ENCODE assay signal across 19 mouse cellular contexts in the genomic region with DNA sequence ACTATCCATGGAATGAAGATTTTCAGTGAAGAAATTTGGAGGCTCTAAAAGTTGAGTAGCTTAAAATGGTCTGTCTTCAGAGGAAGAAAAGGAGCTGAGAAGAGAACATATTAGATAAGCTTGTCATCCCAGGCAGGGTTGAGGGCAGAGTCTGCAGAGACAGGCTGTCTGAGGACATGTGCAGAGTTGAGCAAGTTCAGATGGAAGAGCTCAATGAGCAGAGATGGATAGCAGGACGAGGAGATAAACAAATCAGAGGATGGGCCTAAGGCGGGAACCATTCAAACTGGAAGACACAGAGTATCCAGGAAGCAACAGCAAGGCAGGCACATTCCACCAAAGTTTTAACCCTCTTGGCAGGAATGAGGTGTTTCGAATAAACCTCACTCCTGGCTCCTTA.
A peak's percentile ranks its signal among the peaks of the same experiment; 100 is the strongest.
DNase-seq lines count a peak whose midpoint lies in the region; ATAC-seq and TF ChIP-seq lines count a peak whose summit lies in the region.
"Had no signal": no experiment of that assay in that cellular context is flagged by ENCODE, and none has a peak within 500 bp of the region (broad histone marks: within the 10 kb centered on the region; RNA-seq: fewer than 3 reads in every experiment).

No protein-coding gene starts in this region.

- TF ChIP-seq EP300 in heart, adult 2 months (IDR thresholded peaks at IDR 0.05; ENCODE audit: insufficient read depth, low read depth, low read length) = no peak
- TF ChIP-seq EP300 in lung, postnatal 0 days (IDR thresholded peaks at IDR 0.05) = no peak

- H3K4me2 ChIP-seq in heart, embryonic 11.5 days = no peak overlapping the region
- no peak overlapping the region for H3K4me2 ChIP-seq in lung, postnatal 0 days (replicated peaks; ENCODE audit: low read depth, low read length)
- H3K4me2 ChIP-seq: embryonic facial prominence, embryonic 15.5 days; hindbrain, embryonic 12.5 days had no signal

- no peaks in the 10 kb centered on the region for H3K36me3 ChIP-seq in heart, embryonic 11.5 days (ENCODE audit: control insufficient read depth, insufficient read depth, low read length)
- peaks cover 2% of the 10 kb centered on the region; the same call in 1 of the 2 replicates for H3K36me3 ChIP-seq in heart, adult 2 months (ENCODE audit: control insufficient read depth, insufficient read depth, low read length)
- H3K36me3 ChIP-seq in liver, adult 2 months (ENCODE audit: control insufficient read depth, insufficient read depth, low read length) = no peaks in the 10 kb centered on the region
- no peaks in the 10 kb centered on the region for H3K36me3 ChIP-seq in lung, postnatal 0 days (ENCODE audit: insufficient read depth, low read length)
- H3K36me3 ChIP-seq: embryonic facial prominence, embryonic 15.5 days; forebrain, embryonic 10.5 days; hindbrain, embryonic 12.5 days had no signal

- H3K27me3 ChIP-seq in heart, embryonic 11.5 days (ENCODE audit: control insufficient read depth, insufficient read depth, low read length) = no peaks in the 10 kb centered on the region
- no peaks in the 10 kb centered on the region for H3K27me3 ChIP-seq in heart, adult 2 months (ENCODE audit: control insufficient read depth, insufficient read depth, low read length)
- H3K27me3 ChIP-seq in liver, adult 2 months (ENCODE audit: control insufficient read depth, insufficient read depth, low read length) = peaks cover 3% of the 10 kb centered on the region; the same call in 1 of the 2 replicates
- no peaks in the 10 kb centered on the region for H3K27me3 ChIP-seq in lung, postnatal 0 days (replicated peaks; ENCODE audit: insufficient read depth, low read length)
- H3K27me3 ChIP-seq: embryonic facial prominence, embryonic 15.5 days; hindbrain, embryonic 12.5 days had no signal

- 0 out of 2 replicates have a peak, but pooled peaks have one; percentile 53 for ATAC-seq in heart, embryonic 11.5 days (replicated peaks; ENCODE audit: insufficient number of reproducible peaks, low FRiP score, low TSS enrichment)
- ATAC-seq in lung, postnatal 0 days = peak; percentile 53; the same call in 1 of the 2 replicates
- ATAC-seq: forebrain, embryonic 14.5 days had no signal

- 50% methylated on average over 3 of the region's 3 CpGs for WGBS in heart, embryonic 11.5 days (ENCODE audit: insufficient replicate concordance)
- 56% methylated on average over 3 of the region's 3 CpGs for WGBS in heart, adult 2 months
- WGBS in liver, adult 2 months = 65% methylated on average over 3 of the region's 3 CpGs
- 34% methylated on average over 3 of the region's 3 CpGs for WGBS in lung, postnatal 0 days

- H3K4me1 ChIP-seq in heart, embryonic 11.5 days (ENCODE audit: control insufficient read depth, insufficient read depth, low read length) = 0 out of 2 replicates have a peak, but pooled peaks cover 7% of the 10 kb centered on the region
- H3K4me1 ChIP-seq in heart, adult 2 months (ENCODE audit: control insufficient read depth, insufficient read depth, low read length) = peaks cover 6% of the 10 kb centered on the region; the same call in 1 of the 2 replicates
- peaks cover 6% of the 10 kb centered on the region for H3K4me1 ChIP-seq in liver, adult 2 months (ENCODE audit: control insufficient read depth, insufficient read depth, low read length)
- H3K4me1 ChIP-seq in lung, postnatal 0 days (ENCODE audit: insufficient read depth, low read depth, low read length) = peaks cover 12% of the 10 kb centered on the region; the same call in 1 of the 2 replicates

- no peaks in the 10 kb centered on the region for H3K79me2 ChIP-seq in heart, adult 2 months (replicated peaks; ENCODE audit: control insufficient read depth, insufficient read depth, low read length)
- no peaks in the 10 kb centered on the region for H3K79me2 ChIP-seq in liver, adult 2 months (ENCODE audit: control insufficient read depth, insufficient read depth, low read length)

- no peak overlapping the region for H3K9ac ChIP-seq in heart, embryonic 11.5 days (ENCODE audit: low read depth, low read length)
- H3K9ac ChIP-seq in heart, adult 2 months (ENCODE audit: low read depth, low read length) = no peak overlapping the region
- H3K9ac ChIP-seq in liver, adult 2 months (ENCODE audit: low read depth, low read length) = no peak overlapping the region
- H3K9ac ChIP-seq in lung, postnatal 0 days (replicated peaks; ENCODE audit: low read depth) = no peak overlapping the region
- H3K9ac ChIP-seq: embryonic facial prominence, embryonic 15.5 days; hindbrain, embryonic 12.5 days had no signal

- DNase-seq in heart, adult 2 months = no peak
- peak; percentile 32 for DNase-seq in liver, adult 2 months (ENCODE audit: extremely low read depth, low read depth, low spot score)
- no peak for DNase-seq in liver
- DNase-seq in lung, postnatal 0 days (ENCODE audit: low spot score) = peak; percentile 77
- DNase-seq in lung, postnatal 25 days (ENCODE audit: low spot score) = no peak
- no peak for DNase-seq in gastrocnemius, adult 18-20 months (ENCODE audit: low spot score)
- DNase-seq: adrenal gland, postnatal 10 days; cerebellum, adult 11 months; cerebellum, adult 8-10 months; cerebellum, postnatal 14 days; embryo, embryonic 11 days; heart, postnatal 10 days; heart, postnatal 4 days had no signal

- no peak overlapping the region for H3K4me3 ChIP-seq in heart, embryonic 11.5 days (ENCODE audit: low read depth, low read length)
- no peak overlapping the region for H3K4me3 ChIP-seq in heart, adult 2 months
- no peak overlapping the region for H3K4me3 ChIP-seq in liver, adult 2 months (ENCODE audit: insufficient read depth, low read depth, low read length)
- no peak overlapping the region for H3K4me3 ChIP-seq in lung, postnatal 0 days (ENCODE audit: low read depth, low read length)
- H3K4me3 ChIP-seq: embryonic facial prominence, embryonic 15.5 days; erythroblast, embryonic 14.5 days; forebrain, embryonic 10.5 days; hindbrain, embryonic 12.5 days had no signal

- no peak for TF ChIP-seq CTCF in heart, adult 2 months (IDR thresholded peaks at IDR 0.05)
- no peak for TF ChIP-seq CTCF in liver, adult 2 months (IDR thresholded peaks at IDR 0.05; ENCODE audit: low read depth, low read length)
- no peak for TF ChIP-seq CTCF in lung, postnatal 0 days (IDR thresholded peaks at IDR 0.05)

- no peak overlapping the region for H3K27ac ChIP-seq in heart, embryonic 11.5 days (ENCODE audit: low read depth, low read length)
- no peak overlapping the region for H3K27ac ChIP-seq in heart, adult 2 months
- no peak overlapping the region for H3K27ac ChIP-seq in liver, adult 2 months (replicated peaks; ENCODE audit: insufficient read depth, low read depth, low read length)
- no peak overlapping the region for H3K27ac ChIP-seq in lung, postnatal 0 days (ENCODE audit: low read length)
- H3K27ac ChIP-seq: embryonic facial prominence, embryonic 15.5 days; forebrain, embryonic 10.5 days; hindbrain, embryonic 12.5 days had no signal

- intact Hi-C loops in heart, adult 2 months (cut with DNase I) = no loop called here

- 0 out of 2 replicates have a peak, but pooled peaks cover 4% of the 10 kb centered on the region for H3K9me3 ChIP-seq in heart, embryonic 11.5 days (replicated peaks; ENCODE audit: control insufficient read depth, low read length)
- no peaks in the 10 kb centered on the region for H3K9me3 ChIP-seq in lung, postnatal 0 days (ENCODE audit: low read length)
- H3K9me3 ChIP-seq: embryonic facial prominence, embryonic 15.5 days; forebrain, embryonic 10.5 days; hindbrain, embryonic 12.5 days had no signal

- no peak for TF ChIP-seq POLR2A in heart, adult 2 months (IDR thresholded peaks at IDR 0.05; ENCODE audit: insufficient read depth, low read depth, low read length)
- TF ChIP-seq POLR2A in liver, adult 2 months (IDR thresholded peaks at IDR 0.05; ENCODE audit: extremely low read depth, insufficient read depth, low read length) = no peak

Comparison
In these comparisons a context has a peak if more than half of its experiments do, and no peak if none do; other contexts are left out.
1. DNase-seq: peak in liver, adult 2 months (single experiment) and lung, postnatal 0 days (single experiment); none in heart, adult 2 months (0 of 2), liver (single experiment), lung, postnatal 25 days (single experiment) and gastrocnemius, adult 18-20 months (single experiment).